Mouse (Mus musculus) thymus, adult 2 months (tissue): ENCODE results near the gene Shbg.

ENCODE experiments used
- CTCF ChIP-seq: fragments of 200-500 bp; IDR thresholded peaks from 2 replicates; pipeline ENCODE4 v1.5.1; 2012; ENCODE audit warnings: mild to moderate bottlenecking, control low read depth, low read length, moderate library complexity, borderline replicate concordance; ENCODE audit not compliant: control insufficient read depth, poor library complexity, insufficient read depth; ENCODE audit errors: extremely low read depth
- POLR2A ChIP-seq: fragments of 200-500 bp; IDR thresholded peaks from 2 replicates; pipeline ENCODE4 v1.6.1; 2012; ENCODE audit warnings: mild to moderate bottlenecking, low read length, control low read depth, moderate library complexity; ENCODE audit not compliant: control insufficient read depth, poor library complexity, insufficient read depth; ENCODE audit errors: extremely low read depth

- TF ChIP-seq CTCF (no peak), POLR2A (no peak)
These were observed 48.9 kb upstream of the Shbg start for GRCm38 (mm10) chr11:69666665-69667005.
